Mouse (Mus musculus): ENCODE measurements at regions not wholly inside any gene's neighbourhood (a gene's known extent, or its start where the extent isn't known, plus 50 kb on each side); places are given as distances from the start of the nearest gene placed in this dataset.

- Histone ChIP-seq H3K4me3 (replicated peaks) (no peak overlapping the region), H3K4me1 (no peaks in the 10 kb centered on the region), H3K9me3 (no peaks in the 10 kb centered on the region), H3K36me3 (replicated peaks; ENCODE audit: low read length) (no peaks in the 10 kb centered on the region), H3K27me3 (replicated peaks) (no peaks in the 10 kb centered on the region)
- no peak for TF ChIP-seq FLI1 (IDR thresholded peaks at IDR 0.05; ENCODE audit: low read length)
- no peak for TF ChIP-seq GATA1 (IDR thresholded peaks at IDR 0.05; ENCODE audit: borderline replicate concordance, low read length)
Observed at GRCm38 (mm10) chr13:82081375-82081774, 298.5 kb downstream of the Cetn3 start.

GRCm38 (mm10) chr13:82087635-82088034 lies 304.8 kb downstream of the Cetn3 start:
- H3K9me3 ChIP-seq: peaks cover 13% of the 10 kb centered on the region
- no peak overlapping the region for H3K4me3 ChIP-seq (replicated peaks)
- TF ChIP-seq GATA1 (IDR thresholded peaks at IDR 0.05; ENCODE audit: borderline replicate concordance, low read length) (no peak), FLI1 (IDR thresholded peaks at IDR 0.05; ENCODE audit: low read length) (no peak)
- H3K27me3 ChIP-seq (replicated peaks): no peaks in the 10 kb centered on the region
- H3K4me1 ChIP-seq: no peaks in the 10 kb centered on the region
- no peaks in the 10 kb centered on the region for H3K36me3 ChIP-seq (replicated peaks; ENCODE audit: low read length)

- Histone ChIP-seq H3K36me3 (replicated peaks; ENCODE audit: low read length) (no peaks in the 10 kb centered on the region), H3K9me3 (peaks cover 19% of the 10 kb centered on the region), H3K27me3 (replicated peaks) (no peaks in the 10 kb centered on the region), H3K4me1 (no peaks in the 10 kb centered on the region), H3K4me3 (replicated peaks) (no peak overlapping the region)
- no peak for TF ChIP-seq FLI1 (IDR thresholded peaks at IDR 0.05; ENCODE audit: low read length)
- no peak for TF ChIP-seq GATA1 (IDR thresholded peaks at IDR 0.05; ENCODE audit: borderline replicate concordance, low read length)
Observed at GRCm38 (mm10) chr13:82092186-82092585, 309.3 kb downstream of the Cetn3 start.

GRCm38 (mm10) chr13:82106032-82106431 lies 323.2 kb downstream of the Cetn3 start:
- TF ChIP-seq GATA1 (IDR thresholded peaks at IDR 0.05; ENCODE audit: borderline replicate concordance, low read length): no peak
- no peak for TF ChIP-seq FLI1 (IDR thresholded peaks at IDR 0.05; ENCODE audit: low read length)
- Histone ChIP-seq H3K9me3 (peaks cover 7% of the 10 kb centered on the region), H3K36me3 (replicated peaks; ENCODE audit: low read length) (no peaks in the 10 kb centered on the region), H3K4me3 (replicated peaks) (no peak overlapping the region), H3K4me1 (no peaks in the 10 kb centered on the region), H3K27me3 (replicated peaks) (no peaks in the 10 kb centered on the region)

GRCm38 (mm10) chr13:82129777-82130735 lies 347.2 kb downstream of the Cetn3 start:
- TF ChIP-seq GATA1 (IDR thresholded peaks at IDR 0.05; ENCODE audit: borderline replicate concordance, low read length): no peak
- TF ChIP-seq FLI1 (IDR thresholded peaks at IDR 0.05; ENCODE audit: low read length): no peak
- no peaks in the 10 kb centered on the region for H3K27me3 ChIP-seq (replicated peaks)
- H3K36me3 ChIP-seq (replicated peaks; ENCODE audit: low read length): no peaks in the 10 kb centered on the region

More at GRCm38 (mm10) chr13:82129777-82130735, 347.2 kb downstream of the Cetn3 start:
- Histone ChIP-seq H3K4me3 (replicated peaks) (no peak overlapping the region), H3K9me3 (peaks cover 10% of the 10 kb centered on the region; the same call in 1 of the 2 replicates), H3K4me1 (no peaks in the 10 kb centered on the region)
